Mouse (Mus musculus) left cerebral cortex, adult 9 months (tissue): ENCODE measurements around the gene Hist1h3g.
"Not testable (repeated sequence)": the region's sequence is repeated elsewhere in the genome, so short reads cannot be mapped to it uniquely, and the experiment has no call there.

Experiments used
- DNase-seq, 2 experiments: peaks; one replicate each; pipeline ENCODE4 v3.0.0; 2022; ENCODE audit warnings: low spot score in 2 of 2

Gene Hist1h3g

GRCm38 (mm10) chr13:23534368-23535131 is 672 bp upstream of the Hist1h3g start:
- peak in 1 of 2 experiments; percentile 45 for DNase-seq

DNA sequence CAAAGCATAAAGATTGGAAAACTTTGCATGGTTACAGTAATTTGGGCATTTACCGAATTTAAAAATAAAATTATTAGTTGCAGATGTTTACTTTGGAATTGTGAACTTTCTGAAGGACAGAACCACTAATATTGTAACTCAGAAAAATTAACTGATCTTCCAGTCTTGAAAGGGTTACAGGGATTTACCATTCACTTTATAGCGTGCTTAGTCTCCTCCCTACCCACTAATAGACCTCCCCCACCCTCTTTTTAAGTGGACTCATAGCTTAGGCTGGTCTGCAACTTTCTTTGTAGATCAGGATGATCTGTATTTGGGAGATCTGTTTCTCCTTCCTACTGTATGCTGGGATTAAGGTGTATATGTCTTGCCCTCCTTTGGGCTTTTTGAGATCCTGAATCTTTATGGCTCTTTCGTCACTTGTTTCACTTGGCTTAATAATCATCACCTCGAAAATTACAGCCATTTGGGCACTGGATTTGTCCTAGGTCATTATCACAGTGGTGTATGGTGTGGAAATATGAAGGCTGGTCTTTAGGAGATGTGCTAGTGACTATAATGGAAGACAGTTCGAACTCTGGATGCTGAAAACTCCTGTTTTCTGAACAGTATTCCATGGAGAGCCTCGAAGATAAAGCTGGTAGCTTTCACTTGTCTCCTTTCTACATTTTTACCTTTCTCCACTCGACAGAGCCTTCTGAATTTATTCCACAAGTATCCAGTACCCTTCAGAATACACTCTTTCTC is 1.0 kb downstream of the Hist1h3g start:
- no peak for DNase-seq

DNA sequence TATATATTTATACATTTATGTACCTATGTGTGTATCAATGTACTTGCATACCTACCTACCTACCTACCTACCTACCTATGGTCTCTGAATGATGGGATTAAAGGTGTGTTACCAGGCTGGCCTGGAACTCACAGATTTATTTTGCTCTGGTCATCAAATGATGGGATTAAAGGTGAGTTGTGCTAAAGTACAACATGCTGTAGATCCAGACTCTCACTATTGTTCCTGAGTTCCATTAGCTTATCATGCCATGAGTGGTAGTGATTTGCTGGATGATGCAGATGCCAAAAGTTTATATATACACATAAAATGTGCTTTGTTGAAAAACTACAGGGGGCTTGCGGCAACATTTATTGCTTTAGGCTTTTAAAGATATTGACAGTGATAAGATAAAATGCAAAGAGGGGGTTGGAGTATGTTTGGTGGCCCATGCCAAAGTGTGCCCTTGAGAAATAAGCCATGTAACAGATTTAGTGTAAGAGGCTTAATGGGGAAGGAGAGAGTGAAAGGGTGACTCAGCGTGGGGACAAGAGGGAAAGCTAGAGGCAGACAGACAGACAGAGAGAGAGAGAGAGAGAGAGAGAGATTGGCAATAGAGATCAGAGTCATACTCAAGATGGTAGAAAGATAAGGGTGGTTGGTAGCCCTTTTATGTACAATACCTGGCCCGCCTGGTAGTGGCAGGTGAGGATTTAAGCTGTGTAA is 1.9 kb downstream of the Hist1h3g start:
- DNase-seq, result no peak

DNA sequence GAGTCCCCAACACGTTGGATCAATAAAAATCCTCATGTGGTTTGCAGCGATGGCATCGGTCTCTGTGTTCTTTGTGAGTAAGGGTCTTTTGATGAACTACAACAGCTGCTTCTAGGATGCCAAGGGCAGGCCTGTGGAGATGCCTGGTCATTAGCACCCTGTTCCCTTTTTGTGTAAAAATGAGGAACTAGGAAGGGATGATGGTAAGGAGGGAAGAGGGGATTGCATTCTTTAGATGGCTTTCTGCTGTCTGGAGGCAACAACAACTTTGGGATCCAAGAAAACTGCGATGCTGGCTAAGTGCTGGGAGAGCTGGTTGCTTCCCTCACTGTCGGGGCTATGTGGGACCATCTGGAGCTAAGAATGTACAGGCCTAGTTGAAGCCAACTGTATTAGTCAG is 3.0 kb downstream of the Hist1h3g start:
- no peak for DNase-seq

GRCm38 (mm10) chr13:23539821-23540220 is 4.6 kb downstream of the Hist1h3g start:
- DNase-seq, result not testable (repeated sequence)

DNA sequence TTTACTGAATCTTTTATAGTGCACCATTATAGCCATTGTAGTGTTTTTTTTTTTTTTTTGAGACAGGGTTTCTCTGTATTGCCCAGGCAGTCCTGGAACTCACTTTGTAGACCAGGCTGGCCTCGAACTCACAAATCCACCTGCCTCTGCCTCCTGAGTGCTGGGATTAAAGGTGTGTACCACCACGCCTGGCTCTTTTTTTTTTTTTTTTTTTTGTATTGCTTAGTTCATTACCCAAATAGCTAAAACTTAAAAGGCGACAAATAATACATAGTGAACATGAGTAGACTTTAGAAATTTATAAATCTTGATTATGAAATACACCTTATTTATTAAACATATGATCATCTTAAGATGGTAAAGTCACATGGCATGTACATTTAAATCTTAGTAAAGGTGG is 6.3 kb downstream of the Hist1h3g start:
- no peak for DNase-seq

DNA sequence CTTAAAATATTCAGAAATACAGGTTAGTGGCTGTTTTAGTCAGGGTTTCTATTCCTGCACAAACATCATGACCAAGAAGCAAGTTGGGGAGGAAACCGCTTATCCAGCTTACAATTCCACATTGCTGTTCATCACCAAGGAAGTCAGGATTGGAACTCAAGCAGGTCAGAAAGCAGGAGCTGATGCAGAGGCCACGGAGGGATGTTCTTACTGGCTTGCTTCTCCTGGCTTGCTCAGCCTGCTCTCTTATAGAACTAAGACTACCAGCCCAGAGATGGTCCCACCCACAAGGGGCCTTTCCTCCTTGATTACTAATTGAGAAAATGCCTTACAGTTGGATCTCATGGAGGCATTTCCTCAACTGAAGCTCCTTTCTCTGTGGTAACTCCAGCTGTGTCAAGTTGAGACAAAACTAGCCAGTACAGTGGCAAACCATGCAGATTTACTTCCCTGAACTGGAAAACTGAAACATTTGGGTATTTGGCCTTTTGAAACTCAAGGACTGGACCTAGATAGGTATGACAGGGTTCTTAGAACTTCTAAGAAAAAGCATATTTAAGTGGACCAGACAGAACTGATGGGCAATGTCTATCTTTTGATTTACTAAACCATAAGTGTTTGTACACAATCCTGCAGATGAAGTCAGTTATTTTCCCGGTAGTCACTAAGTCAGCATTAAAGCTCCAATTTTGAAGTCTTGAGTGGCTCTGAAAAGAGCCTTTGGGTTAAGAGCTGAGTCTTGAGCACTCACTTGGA is 7.2 kb downstream of the Hist1h3g start:
- not testable (repeated sequence) for DNase-seq

DNA sequence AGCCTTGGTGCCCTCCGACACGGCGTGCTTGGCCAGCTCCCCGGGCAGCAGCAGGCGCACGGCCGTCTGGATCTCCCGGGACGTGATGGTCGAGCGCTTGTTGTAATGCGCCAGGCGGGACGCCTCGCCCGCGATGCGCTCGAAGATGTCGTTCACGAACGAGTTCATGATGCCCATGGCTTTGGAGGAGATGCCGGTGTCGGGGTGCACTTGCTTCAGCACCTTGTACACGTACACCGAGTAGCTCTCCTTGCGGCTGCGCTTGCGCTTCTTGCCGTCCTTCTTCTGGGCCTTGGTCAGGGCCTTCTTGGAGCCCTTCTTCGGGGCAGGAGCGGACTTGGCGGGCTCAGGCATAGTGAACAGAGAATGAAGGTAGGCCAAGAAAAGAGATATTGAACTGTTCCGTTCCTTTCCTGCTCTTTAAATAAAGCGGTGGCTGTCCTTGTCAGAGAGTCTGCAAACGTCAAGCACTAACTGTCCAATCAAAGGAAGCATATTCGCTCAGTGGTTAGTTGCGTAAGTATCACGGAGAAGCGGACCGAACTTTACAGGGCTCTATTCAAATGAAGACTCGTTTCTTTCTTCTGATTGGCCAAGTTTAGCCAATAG is 7.9 kb downstream of the Hist1h3g start, which contains the start of gene Hist1h2bh:
Hist1h2bh (minus strand) TSS at position 394 of the 609 bp plus-strand sequence.
- peak; percentile 82 to 86 for DNase-seq

GRCm38 (mm10) chr13:23543965-23544786 is 9.0 kb downstream of the Hist1h3g start, which contains the start of gene Hist1h3f:
Gene Hist1h3f, plus strand, starts transcription at chr13:23544052.
- peak; percentile 88 to 91 for DNase-seq

DNA sequence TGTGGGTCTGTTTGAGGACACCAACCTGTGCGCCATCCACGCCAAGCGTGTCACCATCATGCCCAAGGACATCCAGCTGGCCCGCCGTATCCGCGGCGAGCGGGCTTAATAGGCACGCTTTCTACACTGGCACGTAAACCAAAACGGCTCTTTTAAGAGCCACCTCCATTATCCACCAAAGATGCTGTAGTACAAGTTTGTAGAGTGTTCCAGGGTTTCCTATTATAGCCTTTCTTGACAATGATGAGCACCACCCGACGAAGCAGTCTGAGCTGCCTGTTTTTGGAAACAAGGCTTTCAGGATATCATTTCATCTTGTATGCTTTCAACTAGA is 9.5 kb downstream of the Hist1h3g start:
- not testable (repeated sequence) for DNase-seq

DNA sequence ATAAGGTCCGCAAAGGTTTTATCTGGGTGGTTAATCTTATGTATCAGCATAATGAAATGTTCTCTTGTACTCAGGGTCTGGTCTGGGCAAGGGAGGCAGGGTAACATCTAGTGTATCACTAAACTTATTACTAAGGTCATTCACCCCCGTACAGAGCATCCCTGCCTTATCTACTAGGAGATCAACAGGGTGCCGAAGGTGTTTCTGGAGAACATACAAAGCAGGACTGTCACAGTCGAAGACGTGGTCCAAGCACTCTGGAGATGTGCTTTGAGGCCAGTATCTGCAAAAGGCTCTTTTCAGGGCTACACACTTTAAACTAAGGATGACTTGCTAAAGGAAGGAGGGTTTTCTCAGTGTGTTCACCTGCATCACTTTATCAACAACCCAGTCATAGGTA is 11.5 kb downstream of the Hist1h3g start:
- DNase-seq, result no peak

- DNase-seq, result no peak
These were observed 15.5 kb downstream of the Hist1h3g start for GRCm38 (mm10) chr13:23550761-23551145.

GRCm38 (mm10) chr13:23551146-23551834 is 16.1 kb downstream of the Hist1h3g start, which contains the start of gene Hist1h4f:
Gene Hist1h4f, minus strand, starts transcription at chr13:23551648.
- DNase-seq, result peak; percentile 89 to 96

- no peak for DNase-seq
These were observed 17.0 kb downstream of the Hist1h3g start for GRCm38 (mm10) chr13:23551931-23552914.

DNA sequence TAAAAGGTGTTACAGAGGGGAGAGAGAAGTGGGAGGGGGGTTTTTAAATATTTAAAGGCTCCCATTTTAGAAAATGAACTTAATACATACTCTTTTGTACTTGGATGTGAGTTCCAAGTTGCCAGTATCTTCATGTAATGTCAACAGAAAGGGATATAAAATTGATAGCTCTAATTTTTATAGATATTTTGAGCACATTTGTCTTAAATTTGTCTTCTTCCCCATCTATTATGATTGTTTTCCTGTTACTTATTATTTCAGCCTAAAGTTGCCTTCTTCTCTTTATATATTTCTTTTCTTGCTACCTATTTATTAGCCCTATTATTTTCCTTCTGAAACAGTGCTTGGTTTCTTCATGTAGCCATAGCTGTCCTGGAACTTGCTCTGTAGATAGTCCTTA is 17.7 kb downstream of the Hist1h3g start, which contains the start of gene Hist1h1d:
Hist1h1d (plus strand) TSS at position 301 of the 400 bp plus-strand sequence.
- DNase-seq, result no peak

DNA sequence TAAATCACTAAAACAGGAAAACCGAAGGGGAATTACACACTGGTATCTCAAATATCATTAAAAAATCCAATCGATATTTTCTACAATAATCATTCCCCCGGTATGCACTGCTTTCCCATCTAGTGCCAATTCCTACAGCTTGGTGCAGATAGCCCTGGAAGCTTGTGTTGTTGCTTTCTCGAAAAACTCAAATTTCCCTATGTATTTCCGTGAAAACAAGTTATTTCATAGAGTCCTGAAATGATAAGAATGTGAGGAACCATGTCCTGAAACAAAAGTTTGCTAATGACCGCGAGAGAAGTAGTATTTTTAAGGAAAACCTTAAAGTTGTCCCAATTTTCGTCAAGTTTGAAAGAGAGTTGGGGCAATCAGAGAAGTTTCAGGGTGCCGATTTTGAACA is 19.2 kb downstream of the Hist1h3g start:
- DNase-seq, result no peak

GRCm38 (mm10) chr13:23554925-23555838 is 20.0 kb downstream of the Hist1h3g start:
- peak; percentile 62 to 82 for DNase-seq
